Mouse (Mus musculus) intestine, embryonic 15.5 days (tissue): ENCODE measurements around the gene Nat10. TPM values are rescaled to one million over a fixed set of nuclear protein-coding genes. Genes with fewer than 3 reads are reported as not detected.

Experiments
- ATAC-seq: fragments of 200-750 bp; cut with Nextera tagmentation; 2 replicates; pipeline ENCODE4 v1.8.0; 2017; ENCODE audit warnings: moderate TSS enrichment, moderate library complexity
- H3K27ac ChIP-seq: fragments of 300-500 bp; sonication (generic); 2 replicates; pipeline ENCODE4 v1.5.1; 2015; ENCODE audit warnings: mild to moderate bottlenecking, inconsistent platforms
- H3K27me3 ChIP-seq: fragments of 300-500 bp; sonication (generic); replicated peaks from 2 replicates; pipeline ENCODE4 v1.6.1; 2015; ENCODE audit warnings: inconsistent platforms
- H3K36me3 ChIP-seq: fragments of 300-500 bp; sonication (generic); 2 replicates; pipeline ENCODE4 v1.6.1; 2015; ENCODE audit warnings: inconsistent platforms
- H3K4me1 ChIP-seq: fragments of 300-500 bp; sonication (generic); replicated peaks from 2 replicates; pipeline ENCODE4 v1.6.1; 2015; ENCODE audit warnings: inconsistent platforms
- H3K4me2 ChIP-seq: fragments of 300-500 bp; sonication (generic); replicated peaks from 2 replicates; pipeline ENCODE4 v1.6.1; 2015; ENCODE audit warnings: mild to moderate bottlenecking, inconsistent platforms
- H3K4me3 ChIP-seq: fragments of 300-500 bp; sonication (generic); replicated peaks from 2 replicates; pipeline ENCODE4 v1.5.1; 2015; ENCODE audit warnings: inconsistent platforms
- H3K9ac ChIP-seq: fragments of 300-500 bp; sonication (generic); 2 replicates; pipeline ENCODE4 v1.6.1; 2015; ENCODE audit warnings: inconsistent platforms
- H3K9me3 ChIP-seq: fragments of 300-500 bp; sonication (generic); 2 replicates; pipeline ENCODE4 v1.6.1; 2016; ENCODE audit warnings: inconsistent platforms
- WGBS: fragments of 180-500 bp; shearing (Covaris S2); methylation state at CpG from one replicate; pipeline ENCODE4 v1.1.7; 2015; 5-methylcytosine and 5-hydroxymethylcytosine counted together
- polyA plus RNA-seq: library from polyadenylated mRNA; unstranded; fragments of >200 nt; fragmentation: Nextera tagmentation; extraction: Ambion mirVana; gene quantifications from 2 replicates; pipeline ENCODE4 v1.2.1, GENCODE M21; 2015

Gene Nat10
- polyA plus RNA-seq, 1 experiment from 2014 or later, result 32.7 TPM

DNA sequence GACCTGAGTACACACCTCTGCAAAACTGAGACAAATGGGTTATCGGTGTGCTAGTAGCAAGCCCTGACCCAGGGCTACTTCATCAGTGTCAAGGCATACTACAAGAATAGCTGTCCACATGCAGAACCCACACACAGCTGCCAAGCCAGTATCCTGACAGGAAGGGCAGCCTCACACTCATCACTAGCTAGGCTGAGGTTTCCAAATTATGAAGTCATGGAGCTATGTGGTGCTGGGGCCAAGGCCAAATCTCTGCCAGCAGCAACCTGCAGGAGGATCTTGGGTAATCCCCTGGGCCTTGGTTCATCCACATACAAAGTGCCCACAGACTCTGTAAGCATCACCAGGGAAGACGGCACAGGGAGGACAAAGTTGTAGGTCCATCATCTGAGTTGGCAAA lies 17.5 kb downstream of the Nat10 start:
- 96% methylated on average over 2 of the region's 2 CpGs for WGBS
- ATAC-seq, result no peak
- H3K36me3 ChIP-seq, result peaks cover 15% of the 10 kb centered on the region; the same call in 1 of the 2 replicates
- no peaks in the 10 kb centered on the region for H3K9me3 ChIP-seq
- H3K27me3 ChIP-seq, result no peaks in the 10 kb centered on the region
- no peak overlapping the region for H3K9ac ChIP-seq
- no peak overlapping the region for H3K4me2 ChIP-seq
- no peaks in the 10 kb centered on the region for H3K4me1 ChIP-seq
- H3K27ac ChIP-seq, result no peak overlapping the region
- H3K4me3 ChIP-seq, result no peak overlapping the region

DNA sequence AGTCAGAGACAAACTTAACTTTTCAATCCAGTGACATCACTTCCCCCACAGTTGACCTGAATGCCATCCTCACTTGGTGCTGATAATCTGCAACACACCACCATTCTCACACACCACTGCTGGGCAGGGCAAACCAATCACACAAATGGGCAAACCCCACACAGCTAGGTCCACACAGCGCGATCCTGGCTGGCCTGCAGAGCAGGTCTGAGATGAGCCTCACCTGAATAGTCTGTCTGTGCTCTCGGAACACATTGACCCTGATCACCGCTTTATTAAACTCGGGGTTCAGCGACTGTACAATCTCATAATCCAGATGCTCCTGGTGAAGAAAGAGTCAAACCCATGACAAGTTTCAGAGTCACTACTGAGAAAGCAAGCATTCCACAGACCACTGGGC lies 18.2 kb downstream of the Nat10 start:
- no peak for ATAC-seq
- H3K36me3 ChIP-seq, result peaks cover 13% of the 10 kb centered on the region; the same call in 1 of the 2 replicates
- 96% methylated on average over 6 of the region's 6 CpGs for WGBS

DNA sequence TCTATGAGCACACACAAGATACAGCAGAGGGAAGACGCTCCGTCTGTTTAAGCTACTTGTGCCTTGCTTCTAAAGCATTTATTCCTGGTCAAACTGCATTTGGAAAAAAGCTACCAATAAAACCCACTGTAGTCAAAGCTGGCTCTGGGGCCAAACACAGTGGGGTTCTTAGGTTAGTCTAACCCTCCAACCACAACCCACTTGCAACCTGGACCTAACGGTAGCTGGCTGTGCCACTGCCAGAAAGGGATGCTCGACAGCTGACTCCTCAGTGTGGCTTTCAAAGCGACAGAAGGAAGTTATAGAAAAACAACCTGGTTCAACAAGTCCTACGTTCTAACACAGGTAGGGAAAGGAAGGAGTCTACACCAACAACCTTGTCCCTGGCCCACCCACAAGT lies 29.6 kb downstream of the Nat10 start:
- Histone ChIP-seq H3K4me1 (no peaks in the 10 kb centered on the region; the same call in 1 of the 2 replicates), H3K9ac (no peak overlapping the region), H3K4me2 (no peak overlapping the region), H3K9me3 (no peaks in the 10 kb centered on the region), H3K36me3 (peaks cover 30% of the 10 kb centered on the region), H3K27me3 (no peaks in the 10 kb centered on the region), H3K4me3 (no peak overlapping the region), H3K27ac (no peak overlapping the region)
- WGBS, result 89% methylated on average over 6 of the region's 6 CpGs
- ATAC-seq, result no peak

More for the DNA sequence above, 18.2 kb downstream of the Nat10 start:
- Histone ChIP-seq H3K27ac (no peak overlapping the region), H3K9me3 (no peaks in the 10 kb centered on the region), H3K4me3 (no peak overlapping the region), H3K9ac (no peak overlapping the region), H3K4me1 (no peaks in the 10 kb centered on the region), H3K27me3 (no peaks in the 10 kb centered on the region), H3K4me2 (no peak overlapping the region)

DNA sequence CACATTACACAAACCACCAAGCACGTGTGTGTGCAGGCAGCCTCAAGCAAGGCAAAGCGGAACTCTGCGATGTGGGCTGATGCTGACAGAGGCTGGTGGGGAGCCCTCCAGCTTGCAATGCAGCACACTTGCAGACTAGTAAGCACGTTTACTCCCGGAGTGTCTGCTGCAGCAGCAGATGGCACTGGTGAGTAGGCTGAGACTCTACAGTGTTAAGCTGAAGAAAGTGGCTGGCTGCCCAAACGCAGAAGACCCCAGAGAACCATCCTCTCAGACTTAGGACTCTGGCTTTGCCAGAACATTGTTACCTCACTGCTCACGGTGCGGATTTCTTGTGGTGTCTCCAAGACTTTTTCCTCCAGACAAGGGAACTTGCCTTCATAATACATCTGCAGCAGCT lies 30.1 kb downstream of the Nat10 start:
- no peak overlapping the region for H3K4me2 ChIP-seq
- no peak overlapping the region for H3K9ac ChIP-seq
- ATAC-seq, result no peak
- H3K4me3 ChIP-seq, result no peak overlapping the region
- H3K4me1 ChIP-seq, result no peaks in the 10 kb centered on the region; the same call in 1 of the 2 replicates
- peaks cover 30% of the 10 kb centered on the region for H3K36me3 ChIP-seq
- H3K27ac ChIP-seq, result no peak overlapping the region
- 85% methylated on average over 8 of the region's 8 CpGs for WGBS
- H3K9me3 ChIP-seq, result no peaks in the 10 kb centered on the region
- H3K27me3 ChIP-seq, result no peaks in the 10 kb centered on the region

DNA sequence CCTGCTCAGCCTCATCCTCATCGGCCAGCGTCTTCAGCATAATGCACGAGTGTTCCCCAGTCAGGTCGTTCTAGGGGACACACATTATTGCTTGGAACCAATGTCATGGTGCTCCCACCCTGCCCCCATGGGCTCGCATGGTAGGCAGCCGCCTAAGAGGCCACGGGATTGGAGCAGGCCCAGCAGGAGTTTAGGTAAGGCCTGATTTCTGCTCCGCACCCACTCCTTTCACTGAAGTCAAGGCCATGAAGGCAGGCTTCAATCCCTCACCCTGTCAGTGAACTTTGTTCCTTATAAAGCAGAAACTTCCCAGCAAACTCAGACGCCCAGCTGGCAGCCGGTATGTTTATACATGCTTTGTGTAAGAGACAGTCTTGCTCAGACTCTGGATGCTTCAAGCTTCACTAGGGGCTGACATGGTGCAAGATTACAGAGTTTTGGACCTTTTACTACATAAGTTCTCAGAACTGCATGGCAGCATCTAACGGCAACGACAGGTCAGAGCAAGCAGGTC lies 33.0 kb downstream of the Nat10 start:
- no peaks in the 10 kb centered on the region for H3K27me3 ChIP-seq
- no peaks in the 10 kb centered on the region; the same call in 1 of the 2 replicates for H3K4me1 ChIP-seq
- H3K9ac ChIP-seq, result no peak overlapping the region
- H3K4me3 ChIP-seq, result no peak overlapping the region
- no peaks in the 10 kb centered on the region for H3K9me3 ChIP-seq
- WGBS, result 61% methylated on average over 12 of the region's 12 CpGs
- no peak for ATAC-seq
- no peak overlapping the region for H3K4me2 ChIP-seq
- H3K27ac ChIP-seq, result 0 out of 2 replicates have a peak overlapping the region, but pooled peaks have one; percentile 6
- peaks cover 34% of the 10 kb centered on the region for H3K36me3 ChIP-seq

DNA sequence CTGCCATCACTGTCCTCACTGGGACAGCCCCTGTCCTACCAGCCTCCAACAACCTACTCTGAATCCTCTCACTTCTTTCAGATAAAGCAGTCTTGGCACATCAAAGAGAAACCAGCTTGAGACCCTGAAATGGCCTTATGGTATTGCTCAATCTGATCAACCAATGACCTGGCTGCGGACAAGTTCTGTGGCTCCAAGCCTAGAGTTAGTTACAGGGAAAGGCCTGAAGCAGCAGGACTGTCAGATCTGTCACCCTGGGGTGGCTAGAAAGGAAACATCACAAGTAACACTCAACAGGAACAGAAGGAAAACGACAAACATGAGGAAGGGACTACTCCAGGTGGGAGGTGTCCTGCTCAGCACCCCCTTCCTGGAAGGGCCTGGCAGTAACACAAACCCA lies 36.5 kb downstream of the Nat10 start:
- WGBS, result 78% methylated on average over 2 of the region's 2 CpGs
- peaks cover 46% of the 10 kb centered on the region for H3K36me3 ChIP-seq
- H3K4me1 ChIP-seq, result no peaks in the 10 kb centered on the region; the same call in 1 of the 2 replicates

DNA sequence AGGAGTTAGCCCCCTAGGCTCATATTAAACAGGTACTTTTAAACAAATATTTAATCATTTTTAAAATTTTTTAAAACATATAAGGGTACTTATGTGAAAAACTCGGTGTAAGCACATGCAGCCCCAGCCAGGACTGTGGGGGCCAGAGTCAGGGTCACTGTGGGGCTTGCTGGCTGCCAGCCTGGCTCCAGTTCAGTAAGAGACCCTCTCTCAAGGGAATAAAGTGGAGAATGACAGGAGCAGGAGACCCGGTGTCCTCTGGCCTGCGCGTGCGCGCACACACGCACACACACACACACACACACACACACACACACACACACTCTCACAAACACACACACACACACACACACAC lies 41.8 kb downstream of the Nat10 start:
- no peak for ATAC-seq
- no peaks in the 10 kb centered on the region for H3K9me3 ChIP-seq
- H3K9ac ChIP-seq, result no peak overlapping the region
- H3K4me3 ChIP-seq, result no peak overlapping the region
- 84% methylated on average over 7 of the region's 7 CpGs for WGBS
- no peaks in the 10 kb centered on the region for H3K27me3 ChIP-seq
- H3K4me1 ChIP-seq, result no peaks in the 10 kb centered on the region
- H3K4me2 ChIP-seq, result no peak overlapping the region
- peaks cover 27% of the 10 kb centered on the region for H3K36me3 ChIP-seq
- H3K27ac ChIP-seq, result no peak overlapping the region

More for the DNA sequence above, 36.5 kb downstream of the Nat10 start:
- H3K9ac ChIP-seq, result no peak overlapping the region
- no peaks in the 10 kb centered on the region for H3K9me3 ChIP-seq
- H3K27ac ChIP-seq, result no peak overlapping the region
- H3K4me2 ChIP-seq, result no peak overlapping the region
- ATAC-seq, result no peak
- H3K4me3 ChIP-seq, result no peak overlapping the region
- H3K27me3 ChIP-seq, result no peaks in the 10 kb centered on the region

DNA sequence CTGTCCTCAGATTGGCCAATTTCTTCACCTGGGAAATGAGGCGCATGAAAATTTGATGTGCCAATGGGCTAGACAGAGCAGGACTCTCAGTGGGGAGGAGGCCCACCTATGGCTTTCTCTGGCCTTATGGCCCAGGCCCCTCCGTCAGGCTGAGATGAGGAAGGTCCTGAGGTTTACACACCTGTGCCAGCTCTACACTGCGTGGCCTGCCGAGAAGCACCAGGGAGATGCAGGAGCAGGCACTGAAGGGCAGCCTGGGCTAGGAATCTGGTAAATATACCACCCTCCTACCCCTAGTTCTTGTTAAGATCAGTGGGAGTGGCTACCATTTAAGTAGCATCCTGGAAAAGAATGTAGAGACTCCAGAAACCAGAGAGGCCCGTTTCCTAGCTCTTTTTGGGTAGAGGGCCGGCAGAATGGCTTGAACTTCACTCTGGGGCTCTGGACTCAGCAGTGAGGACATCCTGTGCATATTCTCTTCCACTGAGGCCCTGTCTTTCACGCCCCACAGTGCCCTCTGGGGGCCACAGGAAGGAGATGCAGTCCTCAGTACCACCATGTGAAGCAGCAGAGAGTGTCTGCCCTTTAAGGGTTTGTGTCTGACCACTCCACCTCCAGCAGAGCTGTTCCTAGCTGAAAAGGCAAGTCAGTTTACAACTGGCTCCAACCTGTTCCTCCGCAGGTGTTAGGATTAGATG lies 42.3 kb downstream of the Nat10 start:
- H3K4me3 ChIP-seq, result no peak overlapping the region
- WGBS, result 57% methylated on average over 8 of the region's 8 CpGs
- H3K9me3 ChIP-seq, result no peaks in the 10 kb centered on the region
- H3K27ac ChIP-seq, result no peak overlapping the region
- no peak overlapping the region for H3K9ac ChIP-seq
- peaks cover 22% of the 10 kb centered on the region for H3K36me3 ChIP-seq
- no peak overlapping the region for H3K4me2 ChIP-seq
- peak; percentile 74 for ATAC-seq
- no peaks in the 10 kb centered on the region for H3K4me1 ChIP-seq
- no peaks in the 10 kb centered on the region for H3K27me3 ChIP-seq

DNA sequence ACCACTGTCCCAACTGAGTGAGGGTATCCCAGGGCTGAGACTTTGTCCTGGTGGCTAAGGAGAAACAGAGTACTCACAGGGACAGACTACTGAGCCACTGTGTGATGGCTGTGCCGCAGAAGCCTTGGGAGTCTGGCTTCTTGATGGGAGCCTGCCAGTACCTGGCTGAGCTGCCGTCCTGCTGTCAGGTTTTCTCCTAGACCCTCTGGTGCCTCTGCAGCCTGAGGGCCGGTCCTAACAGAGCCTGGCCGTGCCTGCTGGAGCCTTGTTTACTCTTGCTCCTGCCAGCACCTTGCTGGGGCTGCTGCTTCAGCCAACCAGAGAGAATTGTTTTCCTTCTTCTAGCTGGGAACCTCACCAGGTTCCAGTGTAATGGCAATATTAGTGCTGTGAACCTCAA lies 46.7 kb downstream of the Nat10 start:
- no peak for ATAC-seq
- H3K27ac ChIP-seq, result no peak overlapping the region
- no peak overlapping the region for H3K4me3 ChIP-seq
- H3K4me1 ChIP-seq, result no peaks in the 10 kb centered on the region
- no peaks in the 10 kb centered on the region for H3K9me3 ChIP-seq
- WGBS, result 52% methylated on average over 4 of the region's 4 CpGs
- H3K36me3 ChIP-seq, result no peaks in the 10 kb centered on the region
- H3K27me3 ChIP-seq, result no peaks in the 10 kb centered on the region
- no peak overlapping the region for H3K4me2 ChIP-seq
- H3K9ac ChIP-seq, result no peak overlapping the region

DNA sequence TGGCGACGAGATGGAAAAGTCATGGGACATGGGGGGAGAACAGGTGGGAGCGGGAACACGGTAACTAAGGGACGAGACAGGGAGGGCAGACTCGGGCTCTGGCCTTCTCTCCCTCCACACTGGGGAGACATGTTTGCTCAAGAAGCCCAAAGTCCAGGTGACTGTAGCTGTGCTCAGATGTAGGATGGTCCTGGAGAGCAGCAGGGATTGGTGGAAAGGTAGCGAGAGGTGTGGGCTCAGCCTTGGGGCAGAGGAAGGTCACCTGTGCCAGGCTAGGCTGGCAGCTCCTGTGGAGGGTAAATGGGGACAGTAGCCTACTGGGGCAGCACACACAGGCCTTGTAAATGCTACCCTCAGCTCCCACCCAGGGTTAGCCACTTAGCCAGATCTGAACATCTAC lies 47.2 kb downstream of the Nat10 start:
- H3K4me2 ChIP-seq, result no peak overlapping the region
- H3K9ac ChIP-seq, result no peak overlapping the region
- ATAC-seq, result peak; percentile 75
- 65% methylated on average over 7 of the region's 7 CpGs for WGBS
- H3K4me1 ChIP-seq, result no peaks in the 10 kb centered on the region
- H3K4me3 ChIP-seq, result no peak overlapping the region
- H3K9me3 ChIP-seq, result no peaks in the 10 kb centered on the region
- no peak overlapping the region for H3K27ac ChIP-seq
- no peaks in the 10 kb centered on the region for H3K36me3 ChIP-seq
- H3K27me3 ChIP-seq, result no peaks in the 10 kb centered on the region

DNA sequence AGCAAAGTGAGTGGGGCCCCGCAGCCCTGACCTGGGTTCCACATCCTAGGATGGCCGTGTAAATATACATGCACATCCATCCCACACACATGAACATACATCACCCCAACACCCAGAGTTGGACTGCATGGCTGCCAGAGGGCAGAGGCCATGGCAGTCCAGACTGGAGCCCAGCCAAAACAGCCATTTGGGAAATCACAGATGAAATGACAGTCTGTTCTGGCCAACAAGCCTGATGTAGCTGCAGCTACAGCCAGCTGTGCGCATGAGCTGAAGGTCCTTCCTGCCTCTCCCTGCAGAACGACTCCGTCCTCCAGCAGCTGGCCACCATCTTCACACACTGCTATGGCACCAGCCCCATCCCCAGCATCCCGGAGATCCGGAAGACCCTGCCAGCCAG lies 50.2 kb downstream of the Nat10 start:
- 67% methylated on average over 7 of the region's 7 CpGs for WGBS
- peaks cover 10% of the 10 kb centered on the region for H3K4me1 ChIP-seq
- H3K27me3 ChIP-seq, result no peaks in the 10 kb centered on the region
- ATAC-seq, result no peak
- H3K36me3 ChIP-seq, result no peaks in the 10 kb centered on the region
- no peak overlapping the region for H3K27ac ChIP-seq
- H3K9me3 ChIP-seq, result no peaks in the 10 kb centered on the region
- no peak overlapping the region for H3K4me2 ChIP-seq
- no peak overlapping the region for H3K9ac ChIP-seq
- no peak overlapping the region for H3K4me3 ChIP-seq

DNA sequence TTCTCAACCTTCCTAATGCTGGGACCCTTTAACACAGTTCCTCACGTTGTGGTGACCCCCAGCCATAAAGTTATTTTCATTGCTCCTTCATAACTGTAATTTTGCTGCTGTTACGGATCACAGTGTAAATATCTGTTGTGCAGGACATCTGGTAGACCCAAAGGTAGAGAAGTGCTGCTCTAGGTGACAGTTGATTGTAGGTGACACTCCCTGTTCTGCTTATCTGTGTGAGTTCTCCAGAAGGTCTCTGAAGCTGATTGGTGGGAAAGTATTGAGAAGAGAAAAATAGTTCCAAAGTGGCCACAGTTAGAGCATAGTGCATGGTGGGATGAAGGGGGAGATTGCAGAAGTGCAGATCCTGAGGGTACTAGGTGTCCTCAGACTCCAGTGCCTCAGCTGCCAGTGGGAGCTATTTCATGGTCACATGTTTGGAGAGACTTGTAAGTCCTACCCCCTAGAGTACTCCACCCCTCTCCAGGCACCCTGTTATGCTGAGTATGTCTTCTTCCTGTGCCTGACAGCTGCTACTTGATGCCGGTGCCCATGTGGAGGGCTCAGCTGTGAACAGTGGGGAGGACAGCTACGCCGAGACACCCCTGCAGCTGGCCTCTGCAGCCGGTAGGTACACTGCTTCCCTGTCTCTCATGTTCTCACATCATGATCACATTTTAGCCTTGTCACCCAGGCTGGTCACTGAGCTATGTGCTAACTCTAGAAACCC lies 53.9 kb downstream of the Nat10 start:
- whole genome bisulfite sequencing, result 84% methylated on average over 6 of the region's 6 CpGs

More for the DNA sequence above, 53.9 kb downstream of the Nat10 start:
- Histone ChIP-seq H3K9ac (no peak overlapping the region), H3K4me3 (no peak overlapping the region), H3K36me3 (no peaks in the 10 kb centered on the region), H3K4me2 (no peak overlapping the region), H3K4me1 (peaks cover 10% of the 10 kb centered on the region), H3K27ac (no peak overlapping the region), H3K27me3 (no peaks in the 10 kb centered on the region), H3K9me3 (no peaks in the 10 kb centered on the region)
- no peak for ATAC-seq
